Mouse (Mus musculus): ENCODE measurements around the gene Gm10376. TPM values are rescaled to one million over a fixed set of nuclear protein-coding genes. Genes with fewer than 3 reads are reported as not detected.
A peak's percentile ranks its signal among the peaks of the same experiment; 100 is the strongest.
"Not testable (repeated sequence)": the region's sequence is repeated elsewhere in the genome, so short reads cannot be mapped to it uniquely, and the experiment has no call there.

The Gm10376 gene
- total RNA-seq (2021) = not detected

GRCm38 (mm10) chr14:43015528-43015927 lies at the start of gene Gm10376:
Gene Gm10376 (minus strand): TSS chr14:43015628.
- DNase-seq (ENCODE audit: low spot score); intact Hi-C loops (cut with DNase I): not testable (repeated sequence)

- DNase-seq (ENCODE audit: low spot score) = peak; percentile 5
- intact Hi-C loops (cut with DNase I) = not testable (repeated sequence)
These were observed 44.8 kb upstream of the Gm10376 start for GRCm38 (mm10) chr14:43060179-43060578.

GRCm38 (mm10) chr14:43058063-43058462 lies 42.6 kb upstream of the Gm10376 start:
- intact Hi-C loops (cut with DNase I) = not testable (repeated sequence)
- peak; percentile 4 for DNase-seq (ENCODE audit: low spot score)

GRCm38 (mm10) chr14:42993524-42993923 lies 21.9 kb downstream of the Gm10376 start, which contains the start of gene Gm8082:
Gene Gm8082 (minus strand): TSS chr14:42993624.
- DNase-seq (ENCODE audit: low spot score); intact Hi-C loops (cut with DNase I): not testable (repeated sequence)

Other genes with a start within 250 kb of the Gm10376 start
- not detected for gene Gm3015, start 246.8 kb downstream of the Gm10376 start, total RNA-seq (2021)
- gene Gm10377, start 217.6 kb downstream of the Gm10376 start, total RNA-seq (2021) = not detected
- not detected for gene Gm21977, start 162.2 kb downstream of the Gm10376 start, total RNA-seq (2021)
- gene Gm8082, start 22.0 kb downstream of the Gm10376 start, total RNA-seq (2021) = not detected
- gene Gm8094, start 61.0 kb upstream of the Gm10376 start, total RNA-seq (2021) = not detected
- not detected for gene Gm8104, start 85.0 kb upstream of the Gm10376 start, total RNA-seq (2021)
- not detected for gene Gm7233, start 164.2 kb upstream of the Gm10376 start, total RNA-seq (2021)
- not detected for gene Gm8122, start 219.7 kb upstream of the Gm10376 start, total RNA-seq (2021)
- not detected for gene Gm8126, start 243.0 kb upstream of the Gm10376 start, total RNA-seq (2021)